Mouse (Mus musculus) cerebellum, adult 2 months (tissue): Measurements from ENCODE around the gene Nsl1. TPM values are rescaled to one million over a fixed set of nuclear protein-coding genes. Genes with fewer than 3 reads are reported as not detected.

Experiments
- DNase-seq, 2 experiments: peaks; one replicate each; pipeline ENCODE4 v3.0.0; 2021
- H3K27ac ChIP-seq: fragments of 200-500 bp; 2 replicates; pipeline ENCODE4 v1.5.1; 2012; ENCODE audit warnings: low read length, control low read depth, inconsistent platforms; ENCODE audit not compliant: insufficient read depth
- H3K27me3 ChIP-seq: fragments of 200-500 bp; 2 replicates; pipeline ENCODE4 v1.6.1; 2012; ENCODE audit warnings: inconsistent platforms, mild to moderate bottlenecking, low read length, moderate library complexity; ENCODE audit not compliant: control insufficient read depth, insufficient read depth
- H3K4me1 ChIP-seq: fragments of 200-500 bp; 2 replicates; pipeline ENCODE4 v1.6.1; 2011; ENCODE audit warnings: low read length; ENCODE audit not compliant: control insufficient read depth, insufficient read depth
- H3K4me3 ChIP-seq: fragments of 200-500 bp; replicated peaks from 2 replicates; pipeline ENCODE3; 2011; ENCODE audit warnings: mild to moderate bottlenecking, low read depth, low read length, control low read depth; ENCODE audit not compliant: insufficient read depth
- CTCF ChIP-seq: fragments of 200-500 bp; IDR thresholded peaks from 2 replicates; pipeline ENCODE4 v1.5.1; 2011; ENCODE audit warnings: low read depth, mild to moderate bottlenecking, control low read depth, low read length, moderate library complexity, borderline replicate concordance; ENCODE audit not compliant: insufficient read depth
- WGBS: fragments of 180-500 bp; shearing (Covaris S2); methylation state at CpG from one replicate; pipeline ENCODE4 v1.1.7; 2018; 5-methylcytosine and 5-hydroxymethylcytosine counted together
- polyA plus RNA-seq: library from polyadenylated mRNA; depleted of rRNA; stranded (reverse); fragments of >200 nt; gene quantifications from 2 replicates; pipeline ENCODE4 v1.2.3, GENCODE M21; 2012; rRNA removed

The Nsl1 gene
- polyA plus RNA-seq, 1 experiment, result 0.59 TPM

- Histone ChIP-seq H3K4me1 (no peaks in the 10 kb centered on the region), H3K27ac (no peak overlapping the region), H3K27me3 (no peaks in the 10 kb centered on the region), H3K4me3 (no peak overlapping the region)
- 68% methylated on average over 4 of the region's 4 CpGs for WGBS
- no peak for TF ChIP-seq CTCF
- no peak for DNase-seq
Observed at GRCm38 (mm10) chr1:191135406-191135805, 72.6 kb downstream of the Nsl1 start.

Other genes starting within 250 kb of the Nsl1 start
- gene Rps6kc1, start 151.2 kb upstream of the Nsl1 start, polyA plus RNA-seq, result 23.4 and 24.3 TPM in 2 replicates
- gene Angel2, start 137.9 kb upstream of the Nsl1 start, polyA plus RNA-seq, result 50.1 and 50.7 TPM in 2 replicates
- gene Vash2, start 83.7 kb upstream of the Nsl1 start, polyA plus RNA-seq, result 3.0 TPM in 2 replicates
- gene Flvcr1, start 36.9 kb upstream of the Nsl1 start, polyA plus RNA-seq, result 24.0 and 24.3 TPM in 2 replicates
- not detected in 2 replicates for gene Spata45, start 26.4 kb upstream of the Nsl1 start, polyA plus RNA-seq
- gene Tatdn3, start 80 bp upstream of the Nsl1 start, polyA plus RNA-seq, result 54.4 and 57.9 TPM in 2 replicates
- gene Batf3, start 34.8 kb downstream of the Nsl1 start, polyA plus RNA-seq, result 0.62 and 0.85 TPM in 2 replicates
- not detected in 2 replicates for gene Fam71a, start 101.8 kb downstream of the Nsl1 start, polyA plus RNA-seq
- 1.00 and 1.1 TPM in 2 replicates for gene Atf3, start 155.0 kb downstream of the Nsl1 start, polyA plus RNA-seq